Mouse (Mus musculus) bone marrow, adult 2 months (tissue): Measurements from ENCODE around the gene Fam76a. TPM values are rescaled to one million over a fixed set of nuclear protein-coding genes. Genes with fewer than 3 reads are reported as not detected.

Experiments used
- H3K27ac ChIP-seq: fragments of 200-500 bp; 2 replicates; pipeline ENCODE4 v1.5.1; 2012; ENCODE audit warnings: low read depth, mild to moderate bottlenecking, control low read depth, inconsistent platforms, low read length; ENCODE audit not compliant: control insufficient read depth, poor library complexity, insufficient read depth
- H3K4me1 ChIP-seq: fragments of 200-500 bp; 2 replicates; pipeline ENCODE4 v1.6.1; 2011; ENCODE audit warnings: low read length; ENCODE audit not compliant: control insufficient read depth, insufficient read depth
- H3K4me3 ChIP-seq: fragments of 200-500 bp; replicated peaks from 2 replicates; pipeline ENCODE3; 2011; ENCODE audit warnings: mild to moderate bottlenecking, low read depth, low read length, control low read depth; ENCODE audit not compliant: control insufficient read depth
- CTCF ChIP-seq: fragments of 200-500 bp; IDR thresholded peaks from 2 replicates; pipeline ENCODE4 v1.5.1; 2011; ENCODE audit warnings: low read length, control low read depth; ENCODE audit not compliant: control insufficient read depth, insufficient read depth
- POLR2A ChIP-seq: fragments of 200-500 bp; IDR thresholded peaks from 2 replicates; pipeline ENCODE4 v1.6.1; 2011; ENCODE audit warnings: low read depth, mild to moderate bottlenecking, control low read depth, low read length, borderline replicate concordance; ENCODE audit not compliant: control insufficient read depth
- WGBS: fragments of 180-500 bp; shearing (Covaris S2); methylation state at CpG from one replicate; pipeline ENCODE4 v1.1.7; 2018; 5-methylcytosine and 5-hydroxymethylcytosine counted together
- polyA plus RNA-seq: library from polyadenylated mRNA; stranded (reverse); fragments of >200 nt; gene quantifications from 2 replicates; pipeline ENCODE4 v1.2.4, GENCODE M21; 2011; ENCODE audit warnings: low replicate concordance; ENCODE audit not compliant: missing spikeins, insufficient read depth, insufficient read length

The Fam76a gene
- polyA plus RNA-seq, 1 experiment, result 19.1 TPM

DNA sequence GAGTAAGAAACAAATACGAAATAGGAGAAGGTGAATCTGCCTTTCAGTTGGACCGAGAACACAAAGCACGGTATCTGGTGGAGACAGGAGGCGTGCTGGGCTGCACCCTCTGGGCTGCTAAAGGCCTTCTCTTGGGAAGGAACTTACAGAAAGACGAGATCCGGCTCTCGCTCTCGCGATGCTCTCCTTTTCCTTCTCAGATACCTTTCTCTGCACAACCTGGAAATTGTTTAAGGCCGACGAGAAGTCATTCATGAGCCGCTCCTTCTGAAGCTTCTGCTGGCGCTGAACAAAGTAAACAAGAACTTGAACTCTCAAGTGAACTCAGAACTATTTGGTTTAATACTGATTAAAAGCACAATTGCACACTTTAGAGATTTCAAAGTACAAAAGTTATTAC, 59.3 kb downstream of the Fam76a start:
- Histone ChIP-seq H3K4me1 (no peaks in the 10 kb centered on the region; the same call in 1 of the 2 replicates), H3K27ac (no peak overlapping the region)
- 91% methylated on average over 13 of the region's 13 CpGs for WGBS

DNA sequence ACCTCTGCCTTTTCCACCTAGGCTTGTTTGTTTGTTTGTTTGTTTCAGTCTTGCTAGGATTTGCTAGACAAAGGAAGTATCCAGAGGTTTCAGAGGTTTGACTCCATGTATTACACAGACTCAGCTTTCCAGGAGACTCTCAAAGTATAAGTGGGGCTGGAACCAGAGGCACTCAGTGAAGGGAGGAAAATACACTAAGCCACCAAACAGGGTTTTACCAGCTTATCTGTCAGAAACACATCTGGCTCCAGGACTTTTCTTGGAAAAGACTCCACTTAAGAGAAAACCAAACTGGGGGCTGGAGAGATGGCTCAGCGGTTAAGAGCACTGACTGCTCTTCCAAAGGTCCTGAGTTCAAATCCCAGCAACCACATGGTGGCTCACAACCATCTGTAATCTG, 61.5 kb downstream of the Fam76a start:
- Histone ChIP-seq H3K4me1 (no peaks in the 10 kb centered on the region), H3K27ac (no peak overlapping the region), H3K4me3 (no peak overlapping the region)
- WGBS, result 89% methylated on average over 1 of the region's 1 CpGs
- TF ChIP-seq POLR2A (no peak), CTCF (no peak)

More for the DNA sequence above, 59.3 kb downstream of the Fam76a start:
- TF ChIP-seq CTCF, result no peak
- TF ChIP-seq POLR2A, result no peak
- no peak overlapping the region for H3K4me3 ChIP-seq

Other genes with a start within 250 kb of the Fam76a start
- 0.52 and 2.3 TPM in 2 replicates for gene Xkr8, start 190.0 kb downstream of the Fam76a start, polyA plus RNA-seq
- gene Smpdl3b, start 165.3 kb downstream of the Fam76a start, polyA plus RNA-seq, result 1.7 TPM in 1 of 2 replicates, not detected in the other
- gene Rpa2, start 154.2 kb downstream of the Fam76a start, polyA plus RNA-seq, result 52.3 and 67.6 TPM in 2 replicates
- 10.5 and 22.4 TPM in 2 replicates for gene Themis2, start 126.2 kb downstream of the Fam76a start, polyA plus RNA-seq
- gene Ppp1r8, start 79.4 kb downstream of the Fam76a start, polyA plus RNA-seq, result 43.5 and 50.2 TPM in 2 replicates
- gene Stx12, start 38.0 kb downstream of the Fam76a start, polyA plus RNA-seq, result 14.9 and 16.7 TPM in 2 replicates
- gene Fgr, start 51.5 kb upstream of the Fam76a start, polyA plus RNA-seq, result 16.1 and 53.3 TPM in 2 replicates
- gene Ahdc1, start 88.7 kb upstream of the Fam76a start, polyA plus RNA-seq, result 20.1 and 21.7 TPM in 2 replicates
- 31.9 and 56.6 TPM in 2 replicates for gene Wasf2, start 207.9 kb upstream of the Fam76a start, polyA plus RNA-seq